Mouse (Mus musculus) spleen, adult 2 months (tissue): ENCODE measurements around the gene Pigt. TPM values are rescaled to one million over a fixed set of nuclear protein-coding genes. Genes with fewer than 3 reads are reported as not detected.
A peak's percentile ranks its signal among the peaks of the same experiment; 100 is the strongest.

ENCODE experiments used
- DNase-seq, 2 experiments: peaks; one replicate each; pipeline versions ENCODE4 v3.0.0 to v3.0.0-alpha.2; 2012 to 2021; ENCODE audit warnings: low spot score in 2 of 2, low read depth in 1 of 2
- H3K27ac ChIP-seq: fragments of 200-500 bp; 2 replicates; pipeline ENCODE4 v1.5.1; 2012; ENCODE audit warnings: low read length, inconsistent platforms; ENCODE audit not compliant: insufficient read depth
- H3K27me3 ChIP-seq: fragments of 200-500 bp; 2 replicates; pipeline ENCODE4 v1.6.1; 2012; ENCODE audit warnings: mild to moderate bottlenecking, moderate library complexity, low read length, inconsistent platforms; ENCODE audit not compliant: control insufficient read depth, insufficient read depth
- H3K36me3 ChIP-seq: fragments of 200-500 bp; 2 replicates; pipeline ENCODE4 v1.6.1; 2012; ENCODE audit warnings: mild to moderate bottlenecking, low read length, inconsistent platforms; ENCODE audit not compliant: control insufficient read depth, insufficient read depth
- H3K4me1 ChIP-seq: fragments of 200-500 bp; 2 replicates; pipeline ENCODE4 v1.6.1; 2011; ENCODE audit warnings: inconsistent platforms; ENCODE audit not compliant: control insufficient read depth, insufficient read depth, insufficient read length
- H3K4me3 ChIP-seq: fragments of 200-500 bp; 2 replicates; pipeline ENCODE4 v1.5.1; 2011; ENCODE audit warnings: mild to moderate bottlenecking, inconsistent platforms; ENCODE audit not compliant: insufficient read depth, insufficient read length; ENCODE audit errors: extremely low read depth
- CTCF ChIP-seq: fragments of 200-500 bp; IDR thresholded peaks from 2 replicates; pipeline ENCODE4 v1.5.1; 2011; ENCODE audit warnings: mild to moderate bottlenecking, inconsistent platforms; ENCODE audit not compliant: insufficient read depth, insufficient read length, insufficient replicate concordance; ENCODE audit errors: extremely low read depth
- POLR2A ChIP-seq: fragments of 200-500 bp; IDR thresholded peaks from 2 replicates; pipeline ENCODE4 v1.6.1; 2011; ENCODE audit warnings: low read depth, low read length, inconsistent platforms
- WGBS: fragments of 180-500 bp; shearing (Covaris S2); methylation state at CpG from one replicate; pipeline ENCODE4 v1.1.7; 2018; 5-methylcytosine and 5-hydroxymethylcytosine counted together
- polyA plus RNA-seq: library from polyadenylated mRNA; depleted of rRNA; stranded (reverse); fragments of >200 nt; gene quantifications from 2 replicates; pipeline ENCODE4 v1.2.3, GENCODE M21; 2012

Pigt gene
- polyA plus RNA-seq, 1 experiment = 85.0 TPM

- Histone ChIP-seq H3K36me3 (no peaks in the 10 kb centered on the region), H3K27ac (no peak overlapping the region), H3K4me3 (no peak overlapping the region), H3K4me1 (peaks cover 10% of the 10 kb centered on the region; the same call in 1 of the 2 replicates), H3K27me3 (no peaks in the 10 kb centered on the region)
- TF ChIP-seq POLR2A (no peak), CTCF (no peak)
- WGBS = 81% methylated on average over 7 of the region's 7 CpGs
- DNase-seq = no peak
Observed at GRCm38 (mm10) chr2:164453887-164454500, 43.3 kb upstream of the Pigt start.

DNA sequence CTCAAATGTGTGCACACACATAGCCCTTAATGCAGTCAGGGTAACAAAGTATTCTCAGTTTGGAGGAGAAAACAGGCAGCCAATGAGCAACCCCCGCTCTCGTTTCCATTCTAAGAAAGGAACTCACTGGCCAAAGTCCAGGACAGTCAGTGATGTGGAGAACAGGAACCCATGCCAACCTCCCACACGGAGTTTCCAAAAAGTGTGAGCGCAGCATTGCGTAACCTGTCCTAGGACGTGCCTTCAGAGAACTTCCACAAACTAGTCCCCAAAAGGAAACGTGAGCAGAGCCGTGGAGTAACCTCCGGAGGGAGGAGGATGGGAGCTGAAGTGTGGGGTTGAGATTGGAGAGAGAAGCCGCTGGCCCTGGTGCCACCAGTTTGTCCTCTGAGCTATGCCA is 42.5 kb upstream of the Pigt start:
- Histone ChIP-seq H3K4me3 (no peak overlapping the region), H3K27me3 (no peaks in the 10 kb centered on the region), H3K27ac (0 out of 2 replicates have a peak overlapping the region, but pooled peaks have one; percentile 23), H3K36me3 (no peaks in the 10 kb centered on the region), H3K4me1 (peaks cover 10% of the 10 kb centered on the region; the same call in 1 of the 2 replicates)
- 72% methylated on average over 10 of the region's 10 CpGs for WGBS
- TF ChIP-seq POLR2A (no peak), CTCF (no peak)
- no peak for DNase-seq

- H3K4me1 ChIP-seq = peaks cover 10% of the 10 kb centered on the region; the same call in 1 of the 2 replicates
- TF ChIP-seq CTCF = no peak
- TF ChIP-seq POLR2A = no peak
- H3K27me3 ChIP-seq = no peaks in the 10 kb centered on the region
- no peak overlapping the region for H3K27ac ChIP-seq
- 72% methylated on average over 6 of the region's 6 CpGs for WGBS
- no peak for DNase-seq
- H3K4me3 ChIP-seq = no peak overlapping the region
- no peaks in the 10 kb centered on the region for H3K36me3 ChIP-seq
Observed at GRCm38 (mm10) chr2:164455421-164456190, 41.7 kb upstream of the Pigt start.

DNA sequence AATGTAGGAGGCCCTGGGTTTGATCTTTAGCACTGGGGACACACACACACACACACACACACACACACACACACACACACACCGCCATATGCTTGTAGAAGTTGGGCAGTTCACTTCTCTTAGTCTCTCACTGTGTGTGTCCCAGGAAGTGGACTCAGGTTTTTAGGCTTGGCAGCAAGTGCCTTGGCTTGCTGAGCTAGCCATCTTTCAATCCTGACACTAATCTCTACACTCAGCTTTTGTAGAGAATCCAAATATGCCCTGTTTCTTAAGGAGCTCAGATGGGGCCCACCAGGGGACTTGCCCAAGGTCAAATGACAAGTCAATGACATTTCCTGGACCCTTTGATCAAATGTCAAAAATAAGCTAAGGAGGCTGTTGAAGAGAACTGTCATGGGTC is 40.9 kb upstream of the Pigt start:
- no peaks in the 10 kb centered on the region for H3K27me3 ChIP-seq
- TF ChIP-seq CTCF (no peak), POLR2A (no peak)
- no peak for DNase-seq
- H3K4me1 ChIP-seq = peaks cover 10% of the 10 kb centered on the region; the same call in 1 of the 2 replicates
- no peak overlapping the region for H3K27ac ChIP-seq
- 77% methylated on average over 1 of the region's 1 CpGs for WGBS
- H3K4me3 ChIP-seq = no peak overlapping the region
- no peaks in the 10 kb centered on the region for H3K36me3 ChIP-seq

DNA sequence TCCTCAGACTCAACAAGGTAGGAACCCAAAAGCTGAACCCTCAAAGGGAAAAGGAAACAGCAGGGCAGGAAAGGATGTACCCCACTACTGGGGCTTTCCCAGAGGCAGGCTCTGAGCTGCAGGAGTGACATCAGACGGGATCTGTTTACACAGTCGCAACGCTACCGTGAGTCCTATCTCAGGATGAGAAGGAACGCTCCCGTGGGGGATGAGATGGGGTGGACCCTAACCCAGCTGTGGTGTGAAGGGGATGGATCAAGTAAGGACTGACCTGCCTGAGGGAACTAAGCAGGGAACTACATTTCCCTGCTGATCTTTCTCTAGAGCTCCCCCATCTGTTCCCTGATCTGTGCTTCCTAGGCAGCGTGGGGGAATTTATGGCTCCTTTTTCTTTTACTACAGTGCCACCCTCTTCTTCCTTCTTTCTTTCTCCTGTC is 40.4 kb upstream of the Pigt start, which contains the start of gene Sys1:
TSS of gene Sys1 (plus strand) at position 101 of the 437 bp plus-strand sequence.
- no peak within 1 kb of the TSS for H3K27ac ChIP-seq
- peaks cover 13% of the 10 kb centered on the region; the same call in 1 of the 2 replicates for H3K4me1 ChIP-seq
- H3K36me3 ChIP-seq = no peaks in the 10 kb centered on the region
- DNase-seq = peak in 1 of 2 experiments; percentile 24
- no peaks in the 10 kb centered on the region for H3K27me3 ChIP-seq
- 23% methylated on average over 7 of the region's 7 CpGs for WGBS
- TF ChIP-seq POLR2A (no peak), CTCF (no peak)
- H3K4me3 ChIP-seq = peak within 1 kb of the TSS; percentile 45; the same call in 1 of the 2 replicates

- no peak overlapping the region for H3K4me3 ChIP-seq
- 49% methylated on average over 7 of the region's 7 CpGs for WGBS
- H3K27me3 ChIP-seq = no peaks in the 10 kb centered on the region
- no peak overlapping the region for H3K27ac ChIP-seq
- no peaks in the 10 kb centered on the region; the same call in 1 of the 2 replicates for H3K36me3 ChIP-seq
- no peak for TF ChIP-seq POLR2A
- TF ChIP-seq CTCF = no peak
- no peak for DNase-seq
- H3K4me1 ChIP-seq = peaks cover 15% of the 10 kb centered on the region; the same call in 1 of the 2 replicates
Observed at GRCm38 (mm10) chr2:164457942-164458341, 39.4 kb upstream of the Pigt start.

DNA sequence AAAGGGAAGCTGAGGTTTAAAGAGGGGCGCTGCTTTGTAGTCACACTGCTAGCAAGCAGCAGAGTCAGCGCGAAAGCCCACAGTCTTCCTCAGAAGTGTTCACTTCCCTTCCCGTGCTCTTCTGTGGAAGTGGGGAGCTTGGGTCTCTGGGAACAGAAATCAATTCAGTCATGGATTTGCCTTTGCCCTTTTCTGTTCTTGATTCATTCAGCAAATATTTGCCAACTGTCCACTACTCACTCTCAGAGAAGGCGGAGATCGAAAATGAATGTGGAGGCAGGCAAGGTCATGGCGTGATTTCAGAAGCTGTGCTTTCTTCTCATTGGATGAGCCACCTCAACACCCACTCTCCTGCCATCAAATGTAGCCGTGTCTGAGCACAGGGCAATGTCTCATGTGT is 38.8 kb upstream of the Pigt start:
- no peak for DNase-seq
- Histone ChIP-seq H3K36me3 (peaks cover 4% of the 10 kb centered on the region), H3K4me3 (no peak overlapping the region), H3K27ac (peak overlapping the region; percentile 30), H3K27me3 (no peaks in the 10 kb centered on the region), H3K4me1 (peaks cover 15% of the 10 kb centered on the region; the same call in 1 of the 2 replicates)
- WGBS = 21% methylated on average over 8 of the region's 8 CpGs
- TF ChIP-seq POLR2A = no peak
- no peak for TF ChIP-seq CTCF
